Mouse (Mus musculus) MEL (cell line): ENCODE measurements around the gene Styx. TPM values are rescaled to one million over a fixed set of nuclear protein-coding genes. Genes with fewer than 3 reads are reported as not detected.

ENCODE experiments used
- DNase-seq: peaks from one replicate; pipeline ENCODE4 v3.0.0; 2011; ENCODE audit warnings: low read depth, low spot score
- H3K27ac ChIP-seq: 2 replicates; pipeline ENCODE4 v1.5.1; 2012; ENCODE audit warnings: low read depth, mild to moderate bottlenecking, control low read depth, low read length, moderate library complexity; ENCODE audit not compliant: control insufficient read depth
- H3K27me3 ChIP-seq, 2 experiments: fragments of 150-350 bp in 1 of 2; sonication (generic) in 1 of 2; 2 replicates each; pipeline ENCODE4 v1.6.1; 2012; ENCODE audit warnings: low read length in 2 of 2, mild to moderate bottlenecking in 2 of 2, improper control_type of control experiment in 1 of 2, moderate library complexity in 1 of 2; ENCODE audit not compliant: insufficient read depth in 2 of 2, control insufficient read depth in 1 of 2
- H3K36me3 ChIP-seq, 2 experiments: 2 replicates each; pipeline ENCODE4 v1.6.1; 2012 to 2014; ENCODE audit warnings: low read length in 2 of 2, improper control_type of control experiment in 1 of 2, inconsistent platforms in 1 of 2, mild to moderate bottlenecking in 1 of 2; ENCODE audit not compliant: insufficient read depth in 2 of 2, control insufficient read depth in 1 of 2
- H3K4me1 ChIP-seq, 2 experiments: fragments of 150-350 bp in 1 of 2; sonication (generic) in 1 of 2; 2 replicates each; pipeline ENCODE4 v1.6.1; 2012; ENCODE audit warnings: low read length in 2 of 2, improper control_type of control experiment in 1 of 2, mild to moderate bottlenecking in 1 of 2; ENCODE audit not compliant: insufficient read depth in 2 of 2, control insufficient read depth in 1 of 2
- H3K4me3 ChIP-seq, 2 experiments: fragments of 150-350 bp in 1 of 2; sonication (generic) in 1 of 2; 2 replicates each; pipeline ENCODE4 v1.5.1; 2012; ENCODE audit warnings: low read depth in 2 of 2, low read length in 2 of 2, mild to moderate bottlenecking in 2 of 2, moderate library complexity in 2 of 2, control low read depth in 1 of 2, improper control_type of control experiment in 1 of 2; ENCODE audit not compliant: control insufficient read depth in 1 of 2, insufficient read depth in 1 of 2
- H3K79me2 ChIP-seq: 2 replicates; pipeline ENCODE4 v1.6.1; 2012; ENCODE audit warnings: mild to moderate bottlenecking, low read length, moderate library complexity; ENCODE audit not compliant: control insufficient read depth, poor library complexity, insufficient read depth
- H3K9ac ChIP-seq: 2 replicates; pipeline ENCODE4 v1.6.1; 2012; ENCODE audit warnings: low read depth, mild to moderate bottlenecking, control low read depth, low read length, moderate library complexity; ENCODE audit not compliant: control insufficient read depth, poor library complexity, severe bottlenecking
- H3K9me3 ChIP-seq: fragments of 150-350 bp; sonication (generic); replicated peaks from 2 replicates; pipeline ENCODE4 v1.6.1; 2012; ENCODE audit warnings: mild to moderate bottlenecking, low read length, improper control_type of control experiment, moderate library complexity; ENCODE audit not compliant: insufficient read depth
- BHLHE40 ChIP-seq: IDR thresholded peaks from 2 replicates; pipeline ENCODE4 v1.6.1; 2012; ENCODE audit warnings: low read depth, mild to moderate bottlenecking, inconsistent platforms, low read length, improper control_type of control experiment, borderline replicate concordance
- CHD2 ChIP-seq: IDR thresholded peaks from 2 replicates; pipeline ENCODE4 v1.6.1; 2011; ENCODE audit warnings: low read length, improper control_type of control experiment
- CTCF ChIP-seq, 3 experiments: IDR thresholded peaks in 2 of 3; conservative IDR thresholded peaks in 1 of 3; 2 replicates each; pipeline ENCODE4 v1.5.1; 2011 to 2012; ENCODE audit warnings: low read length in 3 of 3, low read depth in 2 of 3, mild to moderate bottlenecking in 2 of 3, improper control_type of control experiment in 1 of 3, inconsistent platforms in 1 of 3, mixed read lengths in 1 of 3, moderate library complexity in 1 of 3; ENCODE audit not compliant: control insufficient read depth in 1 of 3, insufficient read depth in 1 of 3, poor library complexity in 1 of 3, severe bottlenecking in 1 of 3
- E2F4 ChIP-seq: IDR thresholded peaks from 2 replicates; pipeline ENCODE4 v1.6.1; 2011; ENCODE audit warnings: low read depth, low read length, improper control_type of control experiment, borderline replicate concordance
- ELF1 ChIP-seq: IDR thresholded peaks from 2 replicates; pipeline ENCODE4 v1.6.1; 2014; ENCODE audit warnings: low read depth, mild to moderate bottlenecking, inconsistent platforms, low read length, improper control_type of control experiment, moderate library complexity
- ETS1 ChIP-seq: IDR thresholded peaks from 2 replicates; pipeline ENCODE4 v1.6.1; 2012; ENCODE audit warnings: low read depth, mild to moderate bottlenecking, inconsistent platforms, low read length, improper control_type of control experiment, moderate library complexity
- HCFC1 ChIP-seq: IDR thresholded peaks from 2 replicates; pipeline ENCODE4 v1.6.1; 2012; ENCODE audit warnings: low read depth, mild to moderate bottlenecking, inconsistent platforms, low read length, improper control_type of control experiment, moderate library complexity
- JUND ChIP-seq: IDR thresholded peaks from 2 replicates; pipeline ENCODE4 v1.6.1; 2011; ENCODE audit warnings: low read depth, mild to moderate bottlenecking, improper control_type of control experiment, low read length
- MEF2A ChIP-seq: IDR thresholded peaks from 2 replicates; pipeline ENCODE4 v1.6.1; 2014; ENCODE audit warnings: low read depth, mild to moderate bottlenecking, inconsistent platforms, low read length, improper control_type of control experiment; ENCODE audit not compliant: poor library complexity, insufficient replicate concordance, severe bottlenecking; ENCODE audit errors: extremely low read depth
- MXI1 ChIP-seq: IDR thresholded peaks from 2 replicates; pipeline ENCODE4 v1.6.1; 2011; ENCODE audit warnings: mild to moderate bottlenecking, low read depth, low read length, improper control_type of control experiment
- MYB ChIP-seq: IDR thresholded peaks from 2 replicates; pipeline ENCODE4 v1.6.1; 2011; ENCODE audit warnings: mild to moderate bottlenecking, low read depth, low read length, improper control_type of control experiment
- MYC ChIP-seq: IDR thresholded peaks from 2 replicates; pipeline ENCODE4 v1.6.1; 2011; ENCODE audit warnings: low read depth, mild to moderate bottlenecking, low read length, improper control_type of control experiment, moderate library complexity
- POLR2A ChIP-seq, 2 experiments: IDR thresholded peaks; 2 replicates each; pipeline ENCODE4 v1.6.1; 2011 to 2012; ENCODE audit warnings: low read length in 2 of 2, mild to moderate bottlenecking in 2 of 2, control low read depth in 1 of 2, improper control_type of control experiment in 1 of 2, low read depth in 1 of 2, moderate library complexity in 1 of 2; ENCODE audit not compliant: control insufficient read depth in 1 of 2, insufficient read depth in 1 of 2, poor library complexity in 1 of 2
- POLR2AphosphoS5 ChIP-seq: IDR thresholded peaks from 2 replicates; pipeline ENCODE4 v1.6.1; 2012; ENCODE audit warnings: low read depth, borderline replicate concordance, mild to moderate bottlenecking, inconsistent platforms, low read length, moderate library complexity, mixed read lengths
- SMC3 ChIP-seq: IDR thresholded peaks from 2 replicates; pipeline ENCODE4 v1.6.1; 2011; ENCODE audit warnings: low read depth, low read length, improper control_type of control experiment
- TAL1 ChIP-seq: IDR thresholded peaks from 2 replicates; pipeline ENCODE4 v1.6.1; 2012; ENCODE audit warnings: mild to moderate bottlenecking, inconsistent platforms, low read length, moderate library complexity, mixed read lengths
- TBP ChIP-seq: IDR thresholded peaks from 2 replicates; pipeline ENCODE4 v1.8.0; 2011; ENCODE audit warnings: low read depth, low read length, improper control_type of control experiment
- TCF12 ChIP-seq: IDR thresholded peaks from 2 replicates; pipeline ENCODE4 v1.6.1; 2014; ENCODE audit warnings: low read depth, mild to moderate bottlenecking, inconsistent platforms, low read length, improper control_type of control experiment, moderate library complexity
- UBTF ChIP-seq: IDR thresholded peaks from 2 replicates; pipeline ENCODE4 v1.6.1; 2012; ENCODE audit warnings: low read depth, mild to moderate bottlenecking, inconsistent platforms, low read length, improper control_type of control experiment, moderate library complexity, borderline replicate concordance; ENCODE audit not compliant: insufficient read depth
- USF1 ChIP-seq: IDR thresholded peaks from 2 replicates; pipeline ENCODE4 v1.6.1; 2014; ENCODE audit warnings: low read depth, mild to moderate bottlenecking, inconsistent platforms, low read length, improper control_type of control experiment, moderate library complexity
- polyA plus RNA-seq, 2 experiments: library from polyadenylated mRNA; stranded (reverse) in 1 of 2; unstranded in 1 of 2; fragments of >175 nt in 1 of 2; fragments of >200 nt in 1 of 2; gene quantifications; 2 replicates each; pipeline versions ENCODE4 v1.2.1 to v1.2.4; 2012; ENCODE audit warnings: low replicate concordance in 2 of 2, low read depth in 1 of 2; ENCODE audit not compliant: insufficient read length in 2 of 2, insufficient read depth in 1 of 2, missing spikeins in 1 of 2
- total RNA-seq: library from RNA; depleted of rRNA; stranded (reverse); fragments of 300-350 nt; gene quantifications from 2 replicates; pipeline ENCODE4 v1.2.3, GENCODE M21; 2012

The Styx gene
- total and polyA plus RNA-seq, 3 experiments, result 18.0 to 27.2 TPM; not detected in 1

DNA sequence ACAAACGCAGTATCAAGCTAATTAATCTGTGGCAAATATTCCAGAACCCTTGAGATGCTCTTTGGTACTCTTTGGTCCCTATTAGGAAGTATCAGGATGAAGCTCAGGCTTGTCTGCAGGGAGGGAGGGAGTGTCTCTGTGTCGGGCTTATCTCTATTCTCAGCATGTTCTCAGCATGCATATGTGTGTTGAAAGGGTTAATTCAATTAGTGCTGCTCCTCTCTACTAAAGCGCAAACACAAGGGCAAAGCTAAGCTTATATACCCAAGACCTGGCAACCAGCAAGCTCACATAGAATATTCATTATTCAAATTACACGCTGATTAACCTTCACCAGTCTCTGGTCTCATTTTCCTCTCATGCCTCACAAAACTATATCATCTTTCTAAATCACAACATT, 47.0 kb upstream of the Styx start:
- no peaks in the 10 kb centered on the region for H3K27me3 ChIP-seq
- H3K79me2 ChIP-seq, result peaks cover 18% of the 10 kb centered on the region
- no peak for DNase-seq
- peaks cover 12 to 73% of the 10 kb centered on the region in 2 experiments for H3K36me3 ChIP-seq
- H3K9ac ChIP-seq, result no peak overlapping the region
- no peak overlapping the region for H3K4me3 ChIP-seq
- no peak overlapping the region for H3K27ac ChIP-seq
- no peaks in the 10 kb centered on the region for H3K9me3 ChIP-seq
- no peak for TF ChIP-seq ELF1
- TF ChIP-seq POLR2A (IDR thresholded peaks at IDR 0.05; ENCODE audit: control insufficient read depth in 1 of 2, insufficient read depth in 1 of 2, low read depth in 1 of 2, low read length in 2 of 2, poor library complexity in 1 of 2), result no peak
- TF ChIP-seq UBTF, result no peak
- no peak for TF ChIP-seq MEF2A
- H3K4me1 ChIP-seq, result peaks cover 0 to 5% of the 10 kb centered on the region in 2 experiments; a peak in 2 of 4 replicates

- peaks cover 0 to 6% of the 10 kb centered on the region in 2 experiments; a peak in 2 of 4 replicates for H3K4me1 ChIP-seq
- H3K27me3 ChIP-seq, result no peaks in the 10 kb centered on the region
- H3K9me3 ChIP-seq, result no peaks in the 10 kb centered on the region
- no peak overlapping the region for H3K4me3 ChIP-seq
- H3K27ac ChIP-seq, result no peak overlapping the region
- no peak for DNase-seq
- peaks cover 12 to 70% of the 10 kb centered on the region in 2 experiments for H3K36me3 ChIP-seq
- H3K79me2 ChIP-seq, result peaks cover 22% of the 10 kb centered on the region
- H3K9ac ChIP-seq, result no peak overlapping the region
- TF ChIP-seq MEF2A (no peak), CTCF (IDR thresholded peaks at IDR 0.05 in 2 of 3, conservative IDR thresholded peaks at IDR 0.05 in 1 of 3; ENCODE audit: control insufficient read depth in 1 of 3, insufficient read depth in 1 of 3, low read depth in 2 of 3, low read length in 3 of 3, poor library complexity in 1 of 3, severe bottlenecking in 1 of 3) (peak in 1 of 3 experiments; percentile 25; a peak in 1 of 6 replicates)
These were observed 46.5 kb upstream of the Styx start for GRCm38 (mm10) chr14:45304389-45304788.

GRCm38 (mm10) chr14:45305852-45306251, 45.0 kb upstream of the Styx start:
- H3K9ac ChIP-seq, result no peak overlapping the region
- no peaks in the 10 kb centered on the region for H3K9me3 ChIP-seq
- peaks cover 0 to 17% of the 10 kb centered on the region in 2 experiments; a peak in 2 of 4 replicates for H3K4me1 ChIP-seq
- H3K36me3 ChIP-seq, result peaks cover 17 to 59% of the 10 kb centered on the region in 2 experiments
- H3K4me3 ChIP-seq, result no peak overlapping the region
- H3K79me2 ChIP-seq, result peaks cover 35% of the 10 kb centered on the region
- H3K27ac ChIP-seq, result no peak overlapping the region
- TF ChIP-seq USF1 (no peak), JUND (no peak), MYC (no peak), MYB (no peak), ETS1 (no peak), CHD2 (no peak), HCFC1 (no peak), CTCF (IDR thresholded peaks at IDR 0.05 in 2 of 3, conservative IDR thresholded peaks at IDR 0.05 in 1 of 3; ENCODE audit: control insufficient read depth in 1 of 3, insufficient read depth in 1 of 3, low read depth in 2 of 3, low read length in 3 of 3, poor library complexity in 1 of 3, severe bottlenecking in 1 of 3) (no peak), BHLHE40 (no peak), POLR2AphosphoS5 (no peak), E2F4 (no peak), SMC3 (no peak), TBP (no peak), MXI1 (no peak), TAL1 (no peak), TCF12 (no peak), MEF2A (no peak)
- no peaks in the 10 kb centered on the region for H3K27me3 ChIP-seq
- no peak for DNase-seq
